Mouse (Mus musculus) cortical plate, adult 2 months (tissue): ENCODE results near the gene Dleu7.

Experiments
- CTCF ChIP-seq: fragments of 200-500 bp; IDR thresholded peaks from 2 replicates; pipeline ENCODE4 v1.5.1; 2011; ENCODE audit warnings: mild to moderate bottlenecking, control low read depth, low read length; ENCODE audit not compliant: insufficient read depth; ENCODE audit errors: extremely low read depth
- POLR2A ChIP-seq: fragments of 200-500 bp; IDR thresholded peaks from 2 replicates; pipeline ENCODE4 v1.6.1; 2011; ENCODE audit warnings: mild to moderate bottlenecking, low read length, control low read depth; ENCODE audit not compliant: insufficient read depth; ENCODE audit errors: extremely low read depth

GRCm38 (mm10) chr14:62258978-62259536, 33.8 kb downstream of the Dleu7 start:
- TF ChIP-seq CTCF = no peak
- TF ChIP-seq POLR2A = no peak
